In the genomic region with DNA sequence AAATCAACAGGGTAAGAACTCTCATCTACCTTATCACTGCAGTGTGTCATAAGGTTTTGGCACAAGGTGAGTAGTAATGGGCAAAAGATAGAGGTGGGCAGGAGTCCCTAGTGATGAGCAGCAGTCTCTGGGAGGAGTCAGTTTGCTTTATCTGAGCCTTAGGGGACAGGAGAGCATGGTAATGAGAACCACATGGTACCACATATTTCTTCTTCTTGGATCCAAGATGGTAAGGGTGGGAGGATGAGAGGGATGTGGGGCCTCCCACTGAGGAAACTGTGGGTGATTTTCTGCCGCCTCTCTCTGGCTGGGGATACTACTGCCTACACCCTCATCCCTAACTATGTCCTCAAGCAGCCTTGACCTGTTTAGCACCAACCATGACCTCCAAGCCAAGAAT, we compare ENCODE assay signal across 8 mouse cellular contexts.
DNase-seq lines count a peak whose midpoint lies in the region; ATAC-seq and TF ChIP-seq lines count a peak whose summit lies in the region.
"Had no signal": no experiment of that assay in that cellular context is flagged by ENCODE, and none has a peak within 500 bp of the region (broad histone marks: within the 10 kb centered on the region; RNA-seq: fewer than 3 reads in every experiment).

No protein-coding gene starts in this region.

- H3K36me3 ChIP-seq in hindbrain, embryonic 15.5 days: peaks cover 3% of the 10 kb centered on the region; the same call in 1 of the 2 replicates
- H3K36me3 ChIP-seq in hindbrain, embryonic 16.5 days (ENCODE audit: control insufficient read depth, insufficient read depth, low read length): no peaks in the 10 kb centered on the region
- 0 out of 2 replicates have a peak, but pooled peaks cover 5% of the 10 kb centered on the region for H3K36me3 ChIP-seq in embryonic facial prominence, embryonic 14.5 days (ENCODE audit: control insufficient read depth, insufficient read depth, low read length)
- H3K36me3 ChIP-seq in liver, embryonic 14.5 days (replicated peaks; ENCODE audit: control insufficient read depth, insufficient read depth, low read depth): no peaks in the 10 kb centered on the region

- H3K4me2 ChIP-seq in hindbrain, embryonic 15.5 days: no peak overlapping the region
- no peak overlapping the region for H3K4me2 ChIP-seq in hindbrain, embryonic 16.5 days (ENCODE audit: low read length)
- H3K4me2 ChIP-seq in embryonic facial prominence, embryonic 14.5 days (ENCODE audit: low read depth, low read length): peak overlapping the region; percentile 15; the same call in 1 of the 2 replicates
- no peak overlapping the region for H3K4me2 ChIP-seq in liver, embryonic 14.5 days (ENCODE audit: low read depth)

- H3K27ac ChIP-seq in hindbrain, embryonic 15.5 days (replicated peaks): peak overlapping the region; percentile 41; the same call in 1 of the 2 replicates
- no peak overlapping the region for H3K27ac ChIP-seq in hindbrain, embryonic 16.5 days (ENCODE audit: low read depth, low read length)
- H3K27ac ChIP-seq in brown adipose tissue, adult 24 weeks (replicated peaks; ENCODE audit: low read depth, low read length): peak overlapping the region; percentile 98
- H3K27ac ChIP-seq in embryonic facial prominence, embryonic 14.5 days (replicated peaks; ENCODE audit: low read depth, low read length): peak overlapping the region; percentile 87
- H3K27ac ChIP-seq in liver, embryonic 14.5 days: no peak overlapping the region

- no peak for ATAC-seq in hindbrain, embryonic 15.5 days (ENCODE audit: low FRiP score, low read depth)
- no peak for ATAC-seq in hindbrain, embryonic 16.5 days
- no peak for ATAC-seq in embryonic facial prominence, embryonic 14.5 days (ENCODE audit: low read depth)
- ATAC-seq in liver, embryonic 14.5 days (ENCODE audit: insufficient read depth): 0 out of 2 replicates have a peak, but pooled peaks have one; percentile 28

- H3K27me3 ChIP-seq in hindbrain, embryonic 15.5 days: no peaks in the 10 kb centered on the region
- H3K27me3 ChIP-seq in hindbrain, embryonic 16.5 days (replicated peaks; ENCODE audit: control insufficient read depth, insufficient read depth, low read length): no peaks in the 10 kb centered on the region
- no peaks in the 10 kb centered on the region for H3K27me3 ChIP-seq in embryonic facial prominence, embryonic 14.5 days (replicated peaks; ENCODE audit: control insufficient read depth, insufficient read depth, low read length)
- H3K27me3 ChIP-seq in liver, embryonic 14.5 days (ENCODE audit: control insufficient read depth, insufficient read depth, low read length): no peaks in the 10 kb centered on the region

- H3K9ac ChIP-seq in hindbrain, embryonic 15.5 days: no peak overlapping the region
- no peak overlapping the region for H3K9ac ChIP-seq in hindbrain, embryonic 16.5 days (ENCODE audit: low read depth, low read length)
- H3K9ac ChIP-seq in embryonic facial prominence, embryonic 14.5 days (ENCODE audit: low read depth, low read length): no peak overlapping the region
- H3K9ac ChIP-seq in liver, embryonic 14.5 days (replicated peaks): no peak overlapping the region

- H3K9me3 ChIP-seq in hindbrain, embryonic 15.5 days: no peaks in the 10 kb centered on the region
- no peaks in the 10 kb centered on the region for H3K9me3 ChIP-seq in hindbrain, embryonic 16.5 days (ENCODE audit: control insufficient read depth, low read length)
- no peaks in the 10 kb centered on the region for H3K9me3 ChIP-seq in embryonic facial prominence, embryonic 14.5 days (ENCODE audit: control insufficient read depth, low read length)
- no peaks in the 10 kb centered on the region for H3K9me3 ChIP-seq in liver, embryonic 14.5 days (ENCODE audit: control insufficient read depth, low read length)

- peaks cover 28% of the 10 kb centered on the region for H3K4me1 ChIP-seq in hindbrain, embryonic 15.5 days (replicated peaks)
- peaks cover 10% of the 10 kb centered on the region for H3K4me1 ChIP-seq in hindbrain, embryonic 16.5 days (ENCODE audit: control insufficient read depth, insufficient read depth, low read depth, low read length)
- peaks cover 66% of the 10 kb centered on the region for H3K4me1 ChIP-seq in brown adipose tissue, adult 24 weeks (ENCODE audit: control insufficient read depth, insufficient read depth, insufficient read length, low read length)
- H3K4me1 ChIP-seq in embryonic facial prominence, embryonic 14.5 days (ENCODE audit: control insufficient read depth, insufficient read depth, low read length): peaks cover 72% of the 10 kb centered on the region
- H3K4me1 ChIP-seq in liver, embryonic 14.5 days (replicated peaks; ENCODE audit: control insufficient read depth in 2 of 2, insufficient read depth in 2 of 2, low read length in 1 of 2): peaks cover 0 to 33% of the 10 kb centered on the region in 2 experiments; a peak in 3 of 4 replicates

- intact Hi-C loops in left cerebral cortex, postnatal 10 days (cut with DNase I): no loop called here

- no peak for TF ChIP-seq EP300 in liver, embryonic 14.5 days (IDR thresholded peaks at IDR 0.05; ENCODE audit: low read depth)

- no peak for TF ChIP-seq CTCF in liver, embryonic 14.5 days (IDR thresholded peaks at IDR 0.05; ENCODE audit: low read depth)

- 100% methylated on average over 1 of the region's 1 CpGs for WGBS in hindbrain, embryonic 15.5 days
- 67% methylated on average over 1 of the region's 1 CpGs for WGBS in hindbrain, embryonic 16.5 days
- 20% methylated on average over 1 of the region's 1 CpGs for WGBS in embryonic facial prominence, embryonic 14.5 days
- WGBS in liver, embryonic 14.5 days (ENCODE audit: insufficient replicate concordance): 50% methylated on average over 1 of the region's 1 CpGs

- peak; percentile 62 for DNase-seq in embryonic facial prominence, embryonic 14.5 days (ENCODE audit: low spot score)
- no peak for DNase-seq in liver, embryonic 14.5 days (ENCODE audit: low read depth in 3 of 3, low spot score in 3 of 3)
- DNase-seq in right cerebral cortex, adult 2 months (ENCODE audit: low spot score in 2 of 2): no peak
- no peak for DNase-seq in left cerebral cortex, postnatal 10 days (ENCODE audit: extremely low spot score in 1 of 2, low spot score in 2 of 2)

- H3K4me3 ChIP-seq in hindbrain, embryonic 15.5 days: no peak overlapping the region
- H3K4me3 ChIP-seq in hindbrain, embryonic 16.5 days (ENCODE audit: low read length): no peak overlapping the region
- no peak overlapping the region for H3K4me3 ChIP-seq in brown adipose tissue, adult 24 weeks (ENCODE audit: insufficient read depth, low read depth, low read length)
- H3K4me3 ChIP-seq in embryonic facial prominence, embryonic 14.5 days (ENCODE audit: low read depth, low read length): no peak overlapping the region
- no peak overlapping the region for H3K4me3 ChIP-seq in liver, embryonic 14.5 days (ENCODE audit: insufficient read depth in 1 of 2, low read depth in 2 of 2, low read length in 2 of 2)
- H3K4me3 ChIP-seq: myocyte had no signal

Comparison
In these comparisons a context has a peak if more than half of its experiments do, and no peak if none do; other contexts are left out.
1. H3K27ac ChIP-seq: peak in hindbrain, embryonic 15.5 days (single experiment), brown adipose tissue, adult 24 weeks (single experiment) and embryonic facial prominence, embryonic 14.5 days (single experiment); none in hindbrain, embryonic 16.5 days (single experiment) and liver, embryonic 14.5 days (single experiment).